Mouse (Mus musculus) CH12.LX (cell line): ENCODE measurements at regions not wholly inside any gene's neighbourhood (a gene's known extent, or its start where the extent isn't known, plus 50 kb on each side); places are given as distances from the start of the nearest gene placed in this dataset.

Source experiments
- DNase-seq: peaks from one replicate; pipeline ENCODE4 v3.0.0-alpha.2; 2013; ENCODE audit errors: extremely low read depth
- H3K27ac ChIP-seq: 2 replicates; pipeline ENCODE4 v1.5.1; 2012; ENCODE audit warnings: low read depth, mild to moderate bottlenecking, control low read depth, moderate library complexity; ENCODE audit not compliant: insufficient read depth
- H3K27me3 ChIP-seq: replicated peaks from 2 replicates; pipeline ENCODE3; 2012; ENCODE audit warnings: inconsistent platforms
- H3K36me3 ChIP-seq, 2 experiments: replicated peaks in 1 of 2; 2 replicates each; pipeline versions ENCODE3 to v1.6.1; 2012; ENCODE audit warnings: inconsistent platforms in 1 of 2, low read length in 1 of 2, mild to moderate bottlenecking in 1 of 2, mixed read lengths in 1 of 2, moderate library complexity in 1 of 2; ENCODE audit not compliant: control insufficient read depth in 1 of 2, insufficient read depth in 1 of 2
- H3K4me1 ChIP-seq, 2 experiments: 2 replicates each; pipeline ENCODE4 v1.6.1; 2012; ENCODE audit warnings: inconsistent platforms in 1 of 2, moderate library complexity in 1 of 2; ENCODE audit not compliant: insufficient read depth in 2 of 2, control insufficient read depth in 1 of 2
- H3K4me2 ChIP-seq: 2 replicates; pipeline ENCODE4 v1.6.1; 2012; ENCODE audit warnings: low read depth, mild to moderate bottlenecking, control low read depth; ENCODE audit not compliant: poor library complexity, insufficient read depth, severe bottlenecking
- H3K4me3 ChIP-seq, 3 experiments: fragments of 150-350 bp in 1 of 3; sonication (generic) in 1 of 3; replicated peaks in 1 of 3; 2 replicates each; pipeline versions ENCODE3 to v1.5.1; 2011 to 2012; ENCODE audit warnings: low read depth in 2 of 3, low read length in 2 of 3, mild to moderate bottlenecking in 2 of 3, moderate library complexity in 2 of 3, control low read depth in 1 of 3, improper control_type of control experiment in 1 of 3, inconsistent platforms in 1 of 3, mixed read lengths in 1 of 3; ENCODE audit not compliant: poor library complexity in 1 of 3
- H3K79me2 ChIP-seq: replicated peaks from 2 replicates; pipeline ENCODE4 v1.6.1; 2012; ENCODE audit warnings: mild to moderate bottlenecking, moderate library complexity; ENCODE audit not compliant: control insufficient read depth, poor library complexity, insufficient read depth, severe bottlenecking; ENCODE audit errors: extremely low read depth
- H3K9ac ChIP-seq: 2 replicates; pipeline ENCODE4 v1.6.1; 2012; ENCODE audit warnings: low read depth, mild to moderate bottlenecking, control low read depth, moderate library complexity; ENCODE audit not compliant: insufficient read depth
- H3K9me3 ChIP-seq: replicated peaks from 2 replicates; pipeline ENCODE3; 2012; ENCODE audit warnings: low read length, inconsistent platforms, mixed read lengths
- BHLHE40 ChIP-seq: IDR thresholded peaks from 2 replicates; pipeline ENCODE4 v1.6.1; 2011; ENCODE audit warnings: mild to moderate bottlenecking, low read depth, low read length, improper control_type of control experiment
- CHD1 ChIP-seq: IDR thresholded peaks from 2 replicates; pipeline ENCODE4 v1.6.1; 2012; ENCODE audit warnings: low read depth, low read length, improper control_type of control experiment, inconsistent platforms
- CTCF ChIP-seq, 2 experiments: IDR thresholded peaks in 1 of 2; conservative IDR thresholded peaks in 1 of 2; 2 replicates each; pipeline ENCODE4 v1.5.1; 2011 to 2012; ENCODE audit warnings: low read depth in 2 of 2, low read length in 2 of 2, improper control_type of control experiment in 1 of 2, inconsistent platforms in 1 of 2, mild to moderate bottlenecking in 1 of 2, moderate library complexity in 1 of 2
- E2F4 ChIP-seq: IDR thresholded peaks from 2 replicates; pipeline ENCODE4 v1.6.1; 2011; ENCODE audit warnings: low read depth, low read length, improper control_type of control experiment; ENCODE audit not compliant: insufficient replicate concordance
- EP300 ChIP-seq: IDR thresholded peaks from 2 replicates; pipeline ENCODE4 v1.6.1; 2011; ENCODE audit warnings: low read length, improper control_type of control experiment
- ETS1 ChIP-seq: conservative IDR thresholded peaks from 2 replicates; pipeline ENCODE4 v1.6.1; 2012; ENCODE audit warnings: low read depth, mild to moderate bottlenecking, inconsistent platforms, low read length, improper control_type of control experiment, moderate library complexity
- JUND ChIP-seq: conservative IDR thresholded peaks from 2 replicates; pipeline ENCODE4 v1.6.1; 2011; ENCODE audit warnings: low read depth, low read length, improper control_type of control experiment
- MXI1 ChIP-seq: IDR thresholded peaks from 2 replicates; pipeline ENCODE4 v1.6.1; 2011; ENCODE audit warnings: mild to moderate bottlenecking, low read depth, low read length, improper control_type of control experiment
- NELFE ChIP-seq: IDR thresholded peaks from 2 replicates; pipeline ENCODE4 v1.6.1; 2011; ENCODE audit warnings: low read depth, low read length, improper control_type of control experiment
- NRF1 ChIP-seq: IDR thresholded peaks from 2 replicates; pipeline ENCODE4 v1.6.1; 2014; ENCODE audit warnings: low read depth, mild to moderate bottlenecking, inconsistent platforms, low read length, improper control_type of control experiment, moderate library complexity
- POLR2A ChIP-seq: IDR thresholded peaks from 2 replicates; pipeline ENCODE4 v1.6.1; 2011; ENCODE audit warnings: low read depth, mild to moderate bottlenecking, improper control_type of control experiment, low read length
- RAD21 ChIP-seq: IDR thresholded peaks from 2 replicates; pipeline ENCODE4 v1.6.1; 2011; ENCODE audit warnings: low read depth, mild to moderate bottlenecking, low read length, improper control_type of control experiment, moderate library complexity
- RCOR1 ChIP-seq: conservative IDR thresholded peaks from 2 replicates; pipeline ENCODE4 v1.6.1; 2012; ENCODE audit warnings: low read depth, mild to moderate bottlenecking, inconsistent platforms, low read length, improper control_type of control experiment
- SIN3A ChIP-seq: IDR thresholded peaks from 2 replicates; pipeline ENCODE4 v1.6.1; 2012; ENCODE audit warnings: low read length, improper control_type of control experiment, inconsistent platforms
- SMC3 ChIP-seq: IDR thresholded peaks from 2 replicates; pipeline ENCODE4 v1.6.1; 2011; ENCODE audit warnings: low read depth, low read length, improper control_type of control experiment
- USF1 ChIP-seq: IDR thresholded peaks from 2 replicates; pipeline ENCODE4 v1.6.1; 2014; ENCODE audit warnings: low read depth, mild to moderate bottlenecking, inconsistent platforms, low read length, improper control_type of control experiment
- USF2 ChIP-seq: conservative IDR thresholded peaks from 2 replicates; pipeline ENCODE4 v1.6.1; 2011; ENCODE audit warnings: low read depth, low read length, improper control_type of control experiment
- ZNF384 ChIP-seq: IDR thresholded peaks from 2 replicates; pipeline ENCODE4 v1.6.1; 2012; ENCODE audit warnings: low read depth, low read length, improper control_type of control experiment, inconsistent platforms
- dilution Hi-C: fragments of 300-500 bp; cut with MboI; formaldehyde crosslinking; loops from 2 replicates; pipeline ENCODE4 v1.14.3; 2020; ENCODE audit warnings: low sequenced_read_pairs; ENCODE audit not compliant: extremely low pct_unique_long_range_greater_than_20kb, extremely low pct_ligation_motif_present
- in situ Hi-C: fragments of 300-500 bp; cut with MboI; formaldehyde crosslinking; loops from 3 replicates; pipeline ENCODE4 v1.14.3; 2019; ENCODE audit warnings: low sequenced_read_pairs, low pct_ligation_motif_present, low pct_unique_long_range_greater_than_20kb, mixed read lengths

DNA sequence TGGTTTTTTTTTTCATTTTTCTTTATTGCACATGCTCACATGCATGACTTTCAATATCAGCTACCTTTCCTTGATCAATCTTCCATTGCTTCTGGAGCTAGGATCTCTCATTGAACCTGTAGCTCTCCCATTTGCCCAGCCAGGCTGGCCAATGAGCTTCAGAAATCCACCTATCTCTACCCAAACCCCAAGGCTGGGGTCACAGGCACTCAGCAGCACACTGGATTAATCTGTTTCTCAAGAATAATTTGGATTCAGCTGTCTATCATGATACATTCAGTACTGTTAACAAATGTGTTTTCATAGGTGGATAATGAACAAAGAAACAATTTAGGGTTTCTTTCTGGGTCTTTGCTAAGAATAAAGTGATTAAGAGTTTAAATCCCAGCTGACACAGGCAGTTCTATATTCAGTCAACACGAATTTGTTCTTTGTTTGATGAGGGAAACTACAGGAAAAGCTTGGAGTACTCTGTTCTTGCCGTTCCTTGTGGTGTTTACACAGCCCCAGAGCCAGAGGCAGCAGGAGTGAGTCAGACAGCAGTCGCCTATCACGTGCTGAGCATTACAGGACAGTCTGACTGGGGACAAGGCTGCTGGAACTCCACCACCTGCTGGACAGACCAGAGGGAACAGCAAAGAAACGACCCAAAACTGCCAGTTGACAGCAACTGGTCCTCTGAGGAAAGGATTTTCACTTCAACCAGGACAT is 74.6 kb upstream of the Tmem17 start:
- dilution Hi-C loops (no loop called here), in situ Hi-C loops (no loop called here)
- Histone ChIP-seq H3K4me1 (no peaks in the 10 kb centered on the region), H3K27ac (no peak overlapping the region), H3K79me2 (no peaks in the 10 kb centered on the region), H3K9ac (no peak overlapping the region), H3K9me3 (no peaks in the 10 kb centered on the region), H3K36me3 (no peaks in the 10 kb centered on the region), H3K4me3 (no peak overlapping the region), H3K27me3 (no peaks in the 10 kb centered on the region), H3K4me2 (no peak overlapping the region)
- peak; percentile 22 for DNase-seq
- TF ChIP-seq ETS1 (no peak), NRF1 (no peak), BHLHE40 (peak; percentile 91), POLR2A (no peak), RAD21 (peak; percentile 22), JUND (no peak), ZNF384 (no peak), CTCF (conservative IDR thresholded peaks at IDR 0.05 in 1 of 2, IDR thresholded peaks at IDR 0.05 in 1 of 2; ENCODE audit: low read depth in 2 of 2, low read length in 2 of 2) (peak in 1 of 2 experiments; percentile 49; a peak in 2 of 4 replicates), E2F4 (no peak), CHD1 (no peak), SMC3 (peak; percentile 48), EP300 (no peak)

DNA sequence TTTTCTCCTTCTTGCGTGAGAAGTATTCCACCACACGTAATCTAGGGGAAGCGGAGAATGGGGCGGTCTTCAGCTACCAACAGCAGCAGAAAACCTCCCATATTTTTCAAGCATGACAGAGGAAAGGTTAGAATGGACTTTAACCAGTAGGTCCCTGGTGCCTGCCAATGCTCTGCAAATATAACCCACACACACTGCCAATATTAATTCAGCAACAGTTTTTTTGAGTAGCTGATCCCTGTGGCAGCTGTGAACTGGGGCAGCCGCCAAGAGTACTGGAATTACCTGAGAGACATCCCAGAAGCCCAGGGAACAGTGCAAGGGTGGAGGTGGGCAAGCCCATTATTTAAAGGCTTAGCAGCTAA is 74.1 kb upstream of the Tmem17 start:
- dilution Hi-C loops = no loop called here
- H3K9me3 ChIP-seq = no peaks in the 10 kb centered on the region

More for the DNA sequence above, 74.1 kb upstream of the Tmem17 start:
- TF ChIP-seq MXI1 = no peak
- TF ChIP-seq RAD21 = no peak
- TF ChIP-seq USF2 = no peak
- TF ChIP-seq JUND = no peak
- no peak for TF ChIP-seq USF1
- TF ChIP-seq ETS1 = no peak
- no peak for TF ChIP-seq NELFE
- no peak for TF ChIP-seq ZNF384
- TF ChIP-seq RCOR1 = no peak
- TF ChIP-seq SIN3A = no peak
- TF ChIP-seq, all 38 proteins: peak for 0
- no peaks in the 10 kb centered on the region for H3K36me3 ChIP-seq
- H3K9ac ChIP-seq = no peak overlapping the region
- no peaks in the 10 kb centered on the region for H3K79me2 ChIP-seq
- H3K4me2 ChIP-seq = no peak overlapping the region
- H3K4me3 ChIP-seq = no peak overlapping the region
- H3K4me1 ChIP-seq = no peaks in the 10 kb centered on the region
- in situ Hi-C loops = no loop called here
- H3K27ac ChIP-seq = no peak overlapping the region
- H3K27me3 ChIP-seq = no peaks in the 10 kb centered on the region
- DNase-seq = no peak
